Mouse (Mus musculus) cerebellum, adult 2 months (tissue): ENCODE data around the gene Stxbp4.

Experiments
- CTCF ChIP-seq: fragments of 200-500 bp; IDR thresholded peaks from 2 replicates; pipeline ENCODE4 v1.5.1; 2011; ENCODE audit warnings: low read depth, mild to moderate bottlenecking, control low read depth, low read length, moderate library complexity, borderline replicate concordance; ENCODE audit not compliant: insufficient read depth
- POLR2A ChIP-seq: fragments of 200-500 bp; IDR thresholded peaks from 2 replicates; pipeline ENCODE4 v1.6.1; 2011; ENCODE audit warnings: low read length, control low read depth, borderline replicate concordance; ENCODE audit not compliant: insufficient read depth

- TF ChIP-seq CTCF = peak; percentile 37; the same call in 1 of the 2 replicates
- TF ChIP-seq POLR2A = peak; percentile 74
Observed at GRCm38 (mm10) chr11:90637440-90638311, at the start of gene Stxbp4, which contains the start of gene Cox11.
